Mouse (Mus musculus) embryonic facial prominence, embryonic 11.5 days (tissue): Measurements from ENCODE around the gene 2210011C24Rik. TPM values are rescaled to one million over a fixed set of nuclear protein-coding genes. Genes with fewer than 3 reads are reported as not detected.

Experiments
- microRNA counts: library from miRNA; unstranded; fragments of <30 nt; microRNA quantifications from one replicate; lab custom pipeline; 2016
- microRNA-seq: library from miRNA; unstranded; fragments of <30 nt; microRNA quantifications from one replicate; pipeline ENCODE4, GENCODE M21; 2016; ENCODE audit warnings: borderline number of aligned reads
- polyA plus RNA-seq: library from polyadenylated mRNA; unstranded; fragments of >200 nt; fragmentation: Nextera tagmentation; extraction: Ambion mirVana; gene quantifications from 2 replicates; pipeline ENCODE4 v1.2.1, GENCODE M21; 2014

The 2210011C24Rik gene
- polyA plus RNA-seq, 1 experiment from 2014 or later = not detected

MicroRNAs within 50 kb of the gene (microRNA counts, 519-probe panel; counts per million panel counts)
- microRNA mmu-miR-1199 (lab: Ali Mortazavi, UCI) = not detected

Small RNAs within 50 kb of the gene (microRNA-seq; reads per million reads assigned to microRNA genes)
- gene Mir1199 (1.9 reads per million), gene Mir8111 (3.3 reads per million)

Other genes starting within 250 kb of the 2210011C24Rik start
- gene Adgrl1, start 112.1 kb downstream of the 2210011C24Rik start, polyA plus RNA-seq = 18.3 and 20.5 TPM in 2 replicates
- gene Gm10644, start 57.0 kb downstream of the 2210011C24Rik start, polyA plus RNA-seq = 0.66 and 0.72 TPM in 2 replicates
- 82.6 and 83.0 TPM in 2 replicates for gene Asf1b, start 56.7 kb downstream of the 2210011C24Rik start, polyA plus RNA-seq
- gene Prkaca, start 39.2 kb downstream of the 2210011C24Rik start, polyA plus RNA-seq = 138 and 141 TPM in 2 replicates
- 18.2 and 19.3 TPM in 2 replicates for gene Samd1, start 14.5 kb downstream of the 2210011C24Rik start, polyA plus RNA-seq
- 0.29 and 0.85 TPM in 2 replicates for gene 1700067K01Rik, start 10.7 kb downstream of the 2210011C24Rik start, polyA plus RNA-seq
- gene Palm3, start 9.3 kb upstream of the 2210011C24Rik start, polyA plus RNA-seq = 1.5 and 3.0 TPM in 2 replicates
- gene Il27ra, start 30.4 kb upstream of the 2210011C24Rik start, polyA plus RNA-seq = 0.31 and 0.38 TPM in 2 replicates
- not detected in 2 replicates for gene Rln3, start 32.8 kb upstream of the 2210011C24Rik start, polyA plus RNA-seq
- 1.2 and 2.0 TPM in 2 replicates for gene Gm10643, start 53.0 kb upstream of the 2210011C24Rik start, polyA plus RNA-seq
- 7.5 and 8.2 TPM in 2 replicates for gene Rfx1, start 54.7 kb upstream of the 2210011C24Rik start, polyA plus RNA-seq
- 9.8 and 11.3 TPM in 2 replicates for gene Dcaf15, start 92.6 kb upstream of the 2210011C24Rik start, polyA plus RNA-seq
- 0.14 TPM in 1 of 2 replicates, not detected in the other for gene Podnl1, start 113.8 kb upstream of the 2210011C24Rik start, polyA plus RNA-seq
- gene Cc2d1a, start 135.8 kb upstream of the 2210011C24Rik start, polyA plus RNA-seq = 9.5 and 10.0 TPM in 2 replicates
- gene 4930432K21Rik, start 135.9 kb upstream of the 2210011C24Rik start, polyA plus RNA-seq = 0.53 and 0.67 TPM in 2 replicates
- gene Nanos3, start 173.0 kb upstream of the 2210011C24Rik start, polyA plus RNA-seq = 3.9 and 4.7 TPM in 2 replicates
- gene Zswim4, start 224.9 kb upstream of the 2210011C24Rik start, polyA plus RNA-seq = 15.3 and 16.9 TPM in 2 replicates
- 322 and 340 TPM in 2 replicates for gene D8Ertd738e, start 237.5 kb upstream of the 2210011C24Rik start, polyA plus RNA-seq
- gene Mri1, start 245.2 kb upstream of the 2210011C24Rik start, polyA plus RNA-seq = 50.6 and 54.1 TPM in 2 replicates